Mouse (Mus musculus) right cerebral cortex, postnatal 36 days (tissue): ENCODE measurements around the gene Hoxa13.

Experiments used
- DNase-seq, 2 experiments: peaks; one replicate each; pipeline ENCODE4 v3.0.0; 2022; ENCODE audit warnings: low spot score in 2 of 2, mixed read lengths in 1 of 2

Hoxa13 gene

GRCm38 (mm10) chr6:52260654-52261575, at the start of gene Hoxa13:
Gene Hoxa13, minus strand, starts transcription at chr6:52260880.
- no peak for DNase-seq

- no peak for DNase-seq
Measured at GRCm38 (mm10) chr6:52310366-52310765, 49.7 kb upstream of the Hoxa13 start.

- DNase-seq = no peak
Measured at GRCm38 (mm10) chr6:52309766-52310165, 49.1 kb upstream of the Hoxa13 start.

GRCm38 (mm10) chr6:52305877-52306389, 45.3 kb upstream of the Hoxa13 start:
- DNase-seq = peak; percentile 38 to 44

- no peak for DNase-seq
Measured at GRCm38 (mm10) chr6:52303426-52303825, 42.7 kb upstream of the Hoxa13 start.

- no peak for DNase-seq
Measured at GRCm38 (mm10) chr6:52300806-52301205, 40.1 kb upstream of the Hoxa13 start.

- no peak for DNase-seq
Measured at GRCm38 (mm10) chr6:52298511-52298910, 37.8 kb upstream of the Hoxa13 start.

- no peak for DNase-seq
Measured at GRCm38 (mm10) chr6:52294616-52295015, 33.9 kb upstream of the Hoxa13 start.

- no peak for DNase-seq
Measured at GRCm38 (mm10) chr6:52292328-52292727, 31.6 kb upstream of the Hoxa13 start.

GRCm38 (mm10) chr6:52291021-52291860, 30.6 kb upstream of the Hoxa13 start:
- DNase-seq = no peak

GRCm38 (mm10) chr6:52290186-52290585, 29.5 kb upstream of the Hoxa13 start:
- no peak for DNase-seq

GRCm38 (mm10) chr6:52283896-52284295, 23.2 kb upstream of the Hoxa13 start:
- DNase-seq = no peak

- no peak for DNase-seq
Measured at GRCm38 (mm10) chr6:52281084-52281483, 20.4 kb upstream of the Hoxa13 start.

GRCm38 (mm10) chr6:52276920-52277319, 16.2 kb upstream of the Hoxa13 start:
- no peak for DNase-seq

- DNase-seq = no peak
Measured at GRCm38 (mm10) chr6:52276382-52276781, 15.7 kb upstream of the Hoxa13 start.

- DNase-seq = no peak
Measured at GRCm38 (mm10) chr6:52275563-52276280, 15.0 kb upstream of the Hoxa13 start.

GRCm38 (mm10) chr6:52274576-52274975, 13.9 kb upstream of the Hoxa13 start:
- DNase-seq = no peak

GRCm38 (mm10) chr6:52273656-52274280, 13.1 kb upstream of the Hoxa13 start:
- DNase-seq = no peak

- DNase-seq = no peak
Measured at GRCm38 (mm10) chr6:52272766-52273655, 12.3 kb upstream of the Hoxa13 start.
